Mouse (Mus musculus): Measurements from ENCODE around the gene Acoxl. TPM values are rescaled to one million over a fixed set of nuclear protein-coding genes. Genes with fewer than 3 reads are reported as not detected.

The Acoxl gene
- total and polyA plus RNA-seq, 3 experiments, result 0.05 TPM; not detected in 1

DNA sequence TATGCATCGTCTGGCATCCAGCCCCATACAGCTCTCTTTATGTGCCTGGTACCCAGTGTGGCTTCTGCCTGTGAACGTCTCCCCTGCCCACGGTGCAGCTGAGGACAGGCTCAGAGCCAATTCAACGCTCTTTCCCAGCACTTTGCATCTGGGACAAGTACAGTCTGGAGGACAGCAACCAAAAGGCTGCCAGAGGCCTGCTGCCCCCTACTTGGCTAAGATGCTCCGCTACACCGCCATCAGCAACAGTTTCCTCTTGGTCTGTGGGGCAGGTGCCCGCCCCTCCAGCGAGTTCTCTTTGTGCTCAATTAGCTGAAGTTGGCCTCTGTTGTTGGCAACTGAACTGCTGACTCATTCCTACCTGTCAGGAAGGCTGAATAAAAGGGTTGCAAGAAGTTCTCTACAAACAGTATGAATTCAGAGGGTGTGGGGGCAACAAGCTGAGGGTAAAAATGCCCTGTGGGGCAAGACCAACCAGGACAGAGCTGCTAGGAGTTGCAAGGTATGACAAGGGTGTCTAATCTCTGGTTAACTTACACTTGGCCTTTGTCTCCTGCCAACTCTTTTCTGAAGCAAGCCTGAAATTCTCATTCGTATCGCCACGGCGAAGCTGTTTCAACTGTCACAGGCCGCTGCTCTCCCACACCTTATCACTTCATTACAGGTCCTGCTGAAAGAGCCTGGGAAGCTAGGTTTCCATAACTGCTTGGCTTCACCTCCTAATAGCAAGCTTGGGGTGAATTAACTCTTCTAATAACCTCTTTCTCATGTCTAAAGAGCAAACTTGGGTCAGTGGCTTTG is 328.1 kb downstream of the Acoxl start:
- TF ChIP-seq TAL1 (conservative IDR thresholded peaks at IDR 0.05; ENCODE audit: low read depth, low read length), result 0 out of 2 replicates have a peak, but pooled peaks have one; percentile 25
- no peak for TF ChIP-seq GATA1 (IDR thresholded peaks at IDR 0.05; ENCODE audit: borderline replicate concordance, low read length)
- no peak for TF ChIP-seq CTCF (IDR thresholded peaks at IDR 0.05; ENCODE audit: low read depth, low read length)
- TF ChIP-seq POLR2AphosphoS5 (IDR thresholded peaks at IDR 0.05; ENCODE audit: insufficient replicate concordance, low read depth, low read length), result no peak
- no peak for TF ChIP-seq GATA2 (IDR thresholded peaks at IDR 0.05; ENCODE audit: borderline replicate concordance, low read depth, low read length)
- DNase-seq (ENCODE audit: low spot score) (peak; percentile 32), ATAC-seq (ENCODE audit: extremely low read depth, insufficient number of reproducible peaks, low FRiP score, poor library complexity, severe bottlenecking) (no peak)
- Histone ChIP-seq H3K4me3 (ENCODE audit: low read depth, low read length) (0 out of 2 replicates have a peak overlapping the region, but pooled peaks have one; percentile 14), H3K9me3 (replicated peaks) (no peaks in the 10 kb centered on the region), H3K27me3 (ENCODE audit: insufficient read depth, low read length) (no peaks in the 10 kb centered on the region; the same call in 1 of the 2 replicates), H3K36me3 (replicated peaks) (peaks cover 3% of the 10 kb centered on the region), H3K4me1 (ENCODE audit: insufficient read depth, low read depth, low read length) (peaks cover 15% of the 10 kb centered on the region)

DNA sequence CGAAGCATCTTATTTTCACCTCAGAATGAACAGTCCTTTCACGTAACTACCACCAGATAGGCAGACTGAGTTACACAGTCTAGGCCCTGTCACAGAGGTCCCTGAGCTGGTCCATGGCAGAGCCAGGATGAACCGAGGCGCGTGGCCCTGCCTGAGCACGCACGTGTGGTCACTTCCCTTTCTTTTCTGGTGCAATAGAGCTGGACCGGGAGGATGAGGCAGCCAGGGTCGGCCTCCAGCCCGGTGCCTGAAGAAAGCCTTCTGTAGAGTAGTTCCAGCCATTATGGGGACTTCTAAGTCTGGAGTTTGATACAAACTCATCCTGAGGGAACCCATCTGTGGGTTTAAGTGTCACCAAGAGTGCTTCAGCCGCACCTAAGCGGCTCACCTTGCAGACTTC is 329.3 kb downstream of the Acoxl start:
- Histone ChIP-seq H3K4me3 (ENCODE audit: low read depth, low read length) (no peak overlapping the region), H3K27me3 (ENCODE audit: insufficient read depth, low read length) (peaks cover 5% of the 10 kb centered on the region), H3K36me3 (replicated peaks) (no peaks in the 10 kb centered on the region), H3K4me1 (ENCODE audit: insufficient read depth, low read depth, low read length) (peaks cover 15% of the 10 kb centered on the region), H3K9me3 (replicated peaks) (no peaks in the 10 kb centered on the region)
- no peak for TF ChIP-seq TAL1 (conservative IDR thresholded peaks at IDR 0.05; ENCODE audit: low read depth, low read length)
- TF ChIP-seq POLR2AphosphoS5 (IDR thresholded peaks at IDR 0.05; ENCODE audit: insufficient replicate concordance, low read depth, low read length), result no peak
- no peak for TF ChIP-seq CTCF (IDR thresholded peaks at IDR 0.05; ENCODE audit: low read depth, low read length)
- no peak for TF ChIP-seq GATA1 (IDR thresholded peaks at IDR 0.05; ENCODE audit: borderline replicate concordance, low read length)
- TF ChIP-seq GATA2 (IDR thresholded peaks at IDR 0.05; ENCODE audit: borderline replicate concordance, low read depth, low read length), result no peak
- ATAC-seq (ENCODE audit: extremely low read depth, insufficient number of reproducible peaks, low FRiP score, poor library complexity, severe bottlenecking) (no peak), DNase-seq (ENCODE audit: low spot score) (no peak)

DNA sequence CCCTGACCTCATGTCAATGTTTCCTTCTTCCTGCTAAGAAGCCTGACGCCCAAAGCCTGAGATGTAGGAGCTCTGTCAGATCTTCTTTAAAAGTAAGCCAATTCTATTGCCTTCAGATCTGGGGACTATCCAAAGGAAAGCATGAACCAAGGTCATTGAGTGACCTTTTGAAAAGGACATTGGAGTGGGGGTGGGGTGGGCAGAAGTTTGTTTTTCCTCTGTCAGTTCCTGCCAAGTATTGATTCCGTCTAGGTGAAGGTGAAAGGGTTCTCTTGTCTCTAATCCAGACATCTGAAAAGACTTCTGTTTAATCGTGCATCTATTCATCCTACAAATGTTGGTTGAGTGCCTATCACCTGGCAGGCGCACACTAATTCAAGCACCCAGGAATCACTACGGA is 330.8 kb downstream of the Acoxl start:
- H3K4me3 ChIP-seq (ENCODE audit: low read depth, low read length), result no peak overlapping the region
- TF ChIP-seq GATA2 (IDR thresholded peaks at IDR 0.05; ENCODE audit: borderline replicate concordance, low read depth, low read length), result no peak
- TF ChIP-seq GATA1 (IDR thresholded peaks at IDR 0.05; ENCODE audit: borderline replicate concordance, low read length), result no peak
- no peak for TF ChIP-seq POLR2AphosphoS5 (IDR thresholded peaks at IDR 0.05; ENCODE audit: insufficient replicate concordance, low read depth, low read length)
- no peak for TF ChIP-seq TAL1 (conservative IDR thresholded peaks at IDR 0.05; ENCODE audit: low read depth, low read length)
- no peak for TF ChIP-seq CTCF (IDR thresholded peaks at IDR 0.05; ENCODE audit: low read depth, low read length)
- H3K27me3 ChIP-seq (ENCODE audit: insufficient read depth, low read length), result peaks cover 18% of the 10 kb centered on the region
- peaks cover 15% of the 10 kb centered on the region for H3K4me1 ChIP-seq (ENCODE audit: insufficient read depth, low read depth, low read length)
- H3K36me3 ChIP-seq (replicated peaks), result no peaks in the 10 kb centered on the region
- no peak for DNase-seq (ENCODE audit: low spot score)
- ATAC-seq (ENCODE audit: extremely low read depth, insufficient number of reproducible peaks, low FRiP score, poor library complexity, severe bottlenecking), result no peak
- no peaks in the 10 kb centered on the region for H3K9me3 ChIP-seq (replicated peaks)

- TF ChIP-seq CTCF (IDR thresholded peaks at IDR 0.05; ENCODE audit: low read depth, low read length) (no peak), POLR2AphosphoS5 (IDR thresholded peaks at IDR 0.05; ENCODE audit: insufficient replicate concordance, low read depth, low read length) (no peak), GATA2 (IDR thresholded peaks at IDR 0.05; ENCODE audit: borderline replicate concordance, low read depth, low read length) (no peak), TAL1 (conservative IDR thresholded peaks at IDR 0.05; ENCODE audit: low read depth, low read length) (no peak), GATA1 (IDR thresholded peaks at IDR 0.05; ENCODE audit: borderline replicate concordance, low read length) (no peak)
- ATAC-seq (ENCODE audit: extremely low read depth, insufficient number of reproducible peaks, low FRiP score, poor library complexity, severe bottlenecking) (no peak), DNase-seq (ENCODE audit: low spot score) (no peak)
These were observed 331.3 kb downstream of the Acoxl start for GRCm38 (mm10) chr2:128169972-128170371.

GRCm38 (mm10) chr2:128170614-128171013 is 331.9 kb downstream of the Acoxl start:
- ATAC-seq (ENCODE audit: extremely low read depth, insufficient number of reproducible peaks, low FRiP score, poor library complexity, severe bottlenecking), result no peak

More at GRCm38 (mm10) chr2:128169972-128170371, 331.3 kb downstream of the Acoxl start:
- H3K27me3 ChIP-seq (ENCODE audit: insufficient read depth, low read length), result peaks cover 20% of the 10 kb centered on the region
- no peaks in the 10 kb centered on the region for H3K36me3 ChIP-seq (replicated peaks)
- H3K4me1 ChIP-seq (ENCODE audit: insufficient read depth, low read depth, low read length), result peaks cover 15% of the 10 kb centered on the region
- H3K4me3 ChIP-seq (ENCODE audit: low read depth, low read length), result no peak overlapping the region
- no peaks in the 10 kb centered on the region for H3K9me3 ChIP-seq (replicated peaks)

DNA sequence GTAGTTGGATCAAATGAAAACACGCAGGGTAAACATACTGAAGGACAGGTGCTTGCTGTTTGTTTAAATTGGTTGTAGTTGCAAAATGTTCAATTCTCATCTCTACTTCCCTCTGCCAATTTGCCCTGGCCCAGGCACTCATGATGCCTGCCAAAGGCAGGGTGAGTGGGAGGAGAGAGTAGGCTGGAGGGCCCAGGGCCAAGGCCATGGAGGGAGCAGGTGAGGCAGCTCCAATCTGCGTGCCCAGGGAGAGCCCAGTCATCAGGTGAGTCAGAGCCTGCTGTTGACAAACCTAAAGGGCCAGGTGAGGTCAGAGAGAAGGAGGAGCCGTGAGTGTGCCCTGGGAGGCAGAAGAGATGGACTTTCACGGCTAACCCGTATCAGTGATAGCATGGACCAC is 333.6 kb downstream of the Acoxl start:
- Histone ChIP-seq H3K4me3 (ENCODE audit: low read depth, low read length) (no peak overlapping the region), H3K27me3 (ENCODE audit: insufficient read depth, low read length) (peaks cover 38% of the 10 kb centered on the region), H3K4me1 (ENCODE audit: insufficient read depth, low read depth, low read length) (peaks cover 5% of the 10 kb centered on the region), H3K36me3 (replicated peaks) (no peaks in the 10 kb centered on the region), H3K9me3 (replicated peaks) (no peaks in the 10 kb centered on the region)
- TF ChIP-seq GATA2 (IDR thresholded peaks at IDR 0.05; ENCODE audit: borderline replicate concordance, low read depth, low read length) (no peak), GATA1 (IDR thresholded peaks at IDR 0.05; ENCODE audit: borderline replicate concordance, low read length) (no peak), TAL1 (conservative IDR thresholded peaks at IDR 0.05; ENCODE audit: low read depth, low read length) (no peak), POLR2AphosphoS5 (IDR thresholded peaks at IDR 0.05; ENCODE audit: insufficient replicate concordance, low read depth, low read length) (no peak), CTCF (IDR thresholded peaks at IDR 0.05; ENCODE audit: low read depth, low read length) (no peak)
- DNase-seq (ENCODE audit: low spot score), result no peak
- no peak for ATAC-seq (ENCODE audit: extremely low read depth, insufficient number of reproducible peaks, low FRiP score, poor library complexity, severe bottlenecking)

More at GRCm38 (mm10) chr2:128170614-128171013, 331.9 kb downstream of the Acoxl start:
- H3K9me3 ChIP-seq (replicated peaks), result no peaks in the 10 kb centered on the region
- peaks cover 15% of the 10 kb centered on the region for H3K4me1 ChIP-seq (ENCODE audit: insufficient read depth, low read depth, low read length)
- no peak for DNase-seq (ENCODE audit: low spot score)
- peaks cover 25% of the 10 kb centered on the region for H3K27me3 ChIP-seq (ENCODE audit: insufficient read depth, low read length)
- H3K36me3 ChIP-seq (replicated peaks), result no peaks in the 10 kb centered on the region
- no peak overlapping the region for H3K4me3 ChIP-seq (ENCODE audit: low read depth, low read length)
- TF ChIP-seq GATA1 (IDR thresholded peaks at IDR 0.05; ENCODE audit: borderline replicate concordance, low read length) (no peak), GATA2 (IDR thresholded peaks at IDR 0.05; ENCODE audit: borderline replicate concordance, low read depth, low read length) (no peak), TAL1 (conservative IDR thresholded peaks at IDR 0.05; ENCODE audit: low read depth, low read length) (no peak), CTCF (IDR thresholded peaks at IDR 0.05; ENCODE audit: low read depth, low read length) (no peak), POLR2AphosphoS5 (IDR thresholded peaks at IDR 0.05; ENCODE audit: insufficient replicate concordance, low read depth, low read length) (no peak)

Other genes starting within 250 kb of the Acoxl start
- gene Mal, start 182.2 kb upstream of the Acoxl start, total RNA-seq (2014; fragmentation: Nextera tagmentation), result not detected in 2 replicates
- not detected in 2 replicates for gene Mal, start 182.2 kb upstream of the Acoxl start, total RNA-seq (2017)
- not detected in 2 replicates for gene Mal, start 182.2 kb upstream of the Acoxl start, polyA plus RNA-seq (2012)
- not detected in 2 replicates for gene Mall, start 108.9 kb upstream of the Acoxl start, total RNA-seq (2014; fragmentation: Nextera tagmentation)
- not detected in 2 replicates for gene Mall, start 108.9 kb upstream of the Acoxl start, total RNA-seq (2017)
- not detected in 2 replicates for gene Mall, start 108.9 kb upstream of the Acoxl start, polyA plus RNA-seq (2012)
- 7.8 and 9.3 TPM in 2 replicates for gene Nphp1, start 50.0 kb upstream of the Acoxl start, total RNA-seq (2014; fragmentation: Nextera tagmentation)
- 10.7 and 11.0 TPM in 2 replicates for gene Nphp1, start 50.0 kb upstream of the Acoxl start, total RNA-seq (2017)
- gene Nphp1, start 50.0 kb upstream of the Acoxl start, polyA plus RNA-seq (2012), result 4.6 and 5.5 TPM in 2 replicates
- 10.2 and 12.0 TPM in 2 replicates for gene Mtln, start 46.4 kb upstream of the Acoxl start, total RNA-seq (2014; fragmentation: Nextera tagmentation)
- gene Mtln, start 46.4 kb upstream of the Acoxl start, total RNA-seq (2017), result 48.8 and 50.2 TPM in 2 replicates
- 106 and 136 TPM in 2 replicates for gene Mtln, start 46.4 kb upstream of the Acoxl start, polyA plus RNA-seq (2012)
- 117 and 119 TPM in 2 replicates for gene Bub1, start 7.0 kb upstream of the Acoxl start, total RNA-seq (2014; fragmentation: Nextera tagmentation)
- gene Bub1, start 7.0 kb upstream of the Acoxl start, total RNA-seq (2017), result 117 and 127 TPM in 2 replicates
- gene Bub1, start 7.0 kb upstream of the Acoxl start, polyA plus RNA-seq (2012), result 6.7 and 9.6 TPM in 2 replicates